Mouse (Mus musculus): ENCODE data around the gene Klf5.
A peak's percentile ranks its signal among the peaks of the same experiment; 100 is the strongest.

The Klf5 gene

GRCm38 (mm10) chr14:99306410-99306809 is 7.9 kb downstream of the Klf5 start:
- no peak for DNase-seq (ENCODE audit: inconsistent age in 2 of 2, low spot score in 1 of 2)

- DNase-seq (ENCODE audit: inconsistent age in 2 of 2, low spot score in 1 of 2) = no peak
These were observed 11.1 kb downstream of the Klf5 start for GRCm38 (mm10) chr14:99309606-99310005.

GRCm38 (mm10) chr14:99310358-99310757 is 11.9 kb downstream of the Klf5 start:
- no peak for DNase-seq (ENCODE audit: inconsistent age in 2 of 2, low spot score in 1 of 2)

GRCm38 (mm10) chr14:99313062-99313461 is 14.6 kb downstream of the Klf5 start:
- no peak for DNase-seq (ENCODE audit: inconsistent age in 2 of 2, low spot score in 1 of 2)

GRCm38 (mm10) chr14:99316275-99316674 is 17.8 kb downstream of the Klf5 start:
- DNase-seq (ENCODE audit: inconsistent age in 2 of 2, low spot score in 1 of 2) = no peak

- DNase-seq (ENCODE audit: inconsistent age in 2 of 2, low spot score in 1 of 2) = no peak
These were observed 22.2 kb downstream of the Klf5 start for GRCm38 (mm10) chr14:99320736-99321135.

- no peak for DNase-seq (ENCODE audit: inconsistent age in 2 of 2, low spot score in 1 of 2)
These were observed 24.9 kb downstream of the Klf5 start for GRCm38 (mm10) chr14:99323376-99323775.

GRCm38 (mm10) chr14:99324523-99324922 is 26.0 kb downstream of the Klf5 start:
- DNase-seq (ENCODE audit: inconsistent age in 2 of 2, low spot score in 1 of 2) = peak in 1 of 2 experiments; percentile 25

- no peak for DNase-seq (ENCODE audit: inconsistent age in 2 of 2, low spot score in 1 of 2)
These were observed 27.3 kb downstream of the Klf5 start for GRCm38 (mm10) chr14:99325597-99326472.

GRCm38 (mm10) chr14:99336598-99336997 is 38.1 kb downstream of the Klf5 start:
- no peak for DNase-seq (ENCODE audit: inconsistent age in 2 of 2, low spot score in 1 of 2)

GRCm38 (mm10) chr14:99339021-99339420 is 40.5 kb downstream of the Klf5 start:
- DNase-seq (ENCODE audit: inconsistent age in 2 of 2, low spot score in 1 of 2) = no peak

- DNase-seq (ENCODE audit: inconsistent age in 2 of 2, low spot score in 1 of 2) = no peak
These were observed 41.4 kb downstream of the Klf5 start for GRCm38 (mm10) chr14:99339681-99340522.

GRCm38 (mm10) chr14:99340703-99341102 is 42.2 kb downstream of the Klf5 start:
- DNase-seq (ENCODE audit: inconsistent age in 2 of 2, low spot score in 1 of 2) = no peak

- DNase-seq (ENCODE audit: inconsistent age in 2 of 2, low spot score in 1 of 2) = no peak
These were observed 49.8 kb downstream of the Klf5 start for GRCm38 (mm10) chr14:99348175-99348764.

GRCm38 (mm10) chr14:99349606-99350005 is 51.1 kb downstream of the Klf5 start:
- DNase-seq (ENCODE audit: inconsistent age in 2 of 2, low spot score in 1 of 2) = no peak

GRCm38 (mm10) chr14:99352989-99353388 is 54.5 kb downstream of the Klf5 start:
- no peak for DNase-seq (ENCODE audit: inconsistent age in 2 of 2, low spot score in 1 of 2)

GRCm38 (mm10) chr14:99354046-99354445 is 55.6 kb downstream of the Klf5 start:
- no peak for DNase-seq (ENCODE audit: inconsistent age in 2 of 2, low spot score in 1 of 2)

GRCm38 (mm10) chr14:99354761-99355609 is 56.5 kb downstream of the Klf5 start:
- DNase-seq (ENCODE audit: inconsistent age in 2 of 2, low spot score in 1 of 2) = peak in 1 of 2 experiments; percentile 51

GRCm38 (mm10) chr14:99355610-99355870 is 57.0 kb downstream of the Klf5 start:
- no peak for DNase-seq (ENCODE audit: inconsistent age in 2 of 2, low spot score in 1 of 2)

GRCm38 (mm10) chr14:99362956-99363355 is 64.5 kb downstream of the Klf5 start:
- DNase-seq (ENCODE audit: inconsistent age in 2 of 2, low spot score in 1 of 2) = no peak

Measured in adrenal gland, adult (tissue).